Mouse (Mus musculus) left cerebral cortex, postnatal 25 days (tissue): ENCODE data around the gene Ccl24. TPM values are rescaled to one million over a fixed set of nuclear protein-coding genes. Genes with fewer than 3 reads are reported as not detected.

Source experiments
- DNase-seq, 2 experiments: peaks; one replicate each; pipeline ENCODE4 v3.0.0; 2022; ENCODE audit warnings: low spot score in 2 of 2, mixed read lengths in 1 of 2
- intact Hi-C: fragments of 180-260 bp; cut with DNase I; formaldehyde crosslinking; loops from one replicate; pipeline ENCODE4 v1.15.1; 2025
- total RNA-seq, 2 experiments: library from RNA; stranded (reverse); gene quantifications; 2 replicates each; pipeline ENCODE4 v1.2.3; 2021

Gene Ccl24
- total RNA-seq, 2 experiments from 2014 or later: 0.46 to 0.50 TPM

DNA sequence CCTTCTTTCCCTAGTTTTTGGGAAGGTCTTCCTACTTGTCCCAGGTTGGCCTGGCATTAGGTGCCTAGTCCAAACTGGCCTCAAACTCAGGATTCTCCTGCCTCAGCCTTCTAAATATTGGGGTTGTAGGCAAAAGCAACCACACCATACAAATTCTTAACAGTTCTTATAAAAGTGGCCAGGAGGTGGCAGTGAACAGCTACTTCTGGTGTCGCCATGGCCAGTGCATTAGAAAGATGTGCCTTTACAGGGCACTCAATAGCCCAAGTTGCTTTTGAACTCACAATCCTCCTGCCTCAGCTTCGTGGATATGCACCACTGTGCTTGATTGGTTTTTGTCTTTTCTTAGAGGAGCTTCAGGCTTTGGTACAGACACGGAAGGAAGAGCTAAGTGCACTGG is 21.9 kb downstream of the Ccl24 start:
- intact Hi-C loops: loop anchor here (2.0 to 5.0 kb wide), 2 partner anchors 66 to 212 kb away; no protein-coding TSS in a partner anchor
- peak; percentile 49 to 67 for DNase-seq

DNA sequence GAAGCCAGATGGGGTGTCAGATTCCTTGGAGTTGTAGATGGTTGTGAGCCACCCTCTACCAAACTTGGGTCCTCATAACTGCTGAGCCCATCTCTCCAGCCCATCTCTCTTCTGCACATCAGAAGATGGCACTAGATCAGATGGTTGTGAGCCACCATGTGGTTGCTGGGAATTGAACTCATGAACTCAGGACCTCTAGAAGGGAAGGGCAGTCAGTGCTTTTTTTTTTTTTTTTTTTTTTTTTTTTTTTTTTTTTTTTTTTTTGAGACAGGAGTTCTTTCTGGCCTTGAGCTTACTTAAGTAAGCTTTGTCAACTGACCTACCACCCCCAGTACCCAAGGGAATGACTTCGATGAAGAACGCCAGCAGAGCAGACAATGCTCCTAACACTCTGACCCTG is 24.9 kb downstream of the Ccl24 start:
- intact Hi-C loops: loop anchor here (5.0 kb wide), 1 partner anchor 151 kb away; no protein-coding TSS in a partner anchor
- DNase-seq: no peak

DNA sequence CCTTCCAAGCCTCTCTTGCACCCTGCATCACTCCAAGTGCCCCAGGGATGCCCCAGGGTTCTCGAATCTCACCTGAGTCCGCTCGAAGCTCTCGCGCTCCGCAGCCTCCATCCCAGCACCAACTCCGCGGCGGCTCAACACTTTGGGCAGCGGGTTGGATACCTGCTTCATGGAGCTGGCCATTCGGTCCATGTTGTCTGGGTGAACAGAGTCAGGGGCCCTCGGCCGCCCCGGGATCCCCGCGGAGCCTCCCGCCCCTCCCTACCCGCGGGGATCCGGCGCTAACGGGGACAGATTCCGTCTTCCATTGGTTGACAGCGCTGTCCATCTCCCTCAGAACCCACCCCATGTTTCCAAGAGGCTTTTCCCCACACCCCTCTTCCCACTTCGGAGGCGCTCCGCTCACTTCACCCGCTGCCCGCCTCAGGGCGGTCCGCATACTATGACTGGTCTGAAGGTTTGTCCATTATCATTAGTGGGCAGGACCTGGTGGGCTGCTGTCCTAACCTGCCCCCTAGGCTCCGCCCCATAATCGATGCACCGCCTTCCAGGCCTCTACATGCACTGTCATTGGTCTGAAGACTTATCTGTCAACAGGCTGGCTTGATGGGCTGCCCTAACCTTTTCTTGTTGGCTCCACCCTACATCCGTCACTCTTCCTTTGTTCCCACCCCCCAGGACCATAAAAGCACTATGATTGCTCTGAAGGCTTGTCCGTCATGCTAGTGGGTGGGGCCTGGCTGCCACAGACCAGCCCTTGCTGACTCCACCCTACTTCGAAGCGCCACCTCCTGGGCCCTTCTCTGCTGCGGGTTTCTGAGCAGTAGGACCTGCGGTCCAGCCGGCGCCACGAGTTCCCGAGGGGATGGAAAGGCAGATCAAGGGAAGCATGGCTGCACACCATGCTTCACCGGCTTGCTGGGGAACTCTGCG is 27.7 kb downstream of the Ccl24 start, which contains the start of gene Hip1:
Hip1 (minus strand) TSS at position 256 of the 933 bp plus-strand sequence.
- peak; percentile 99 to 100 for DNase-seq
- intact Hi-C loops: loop anchor here (5.0 kb wide), 1 partner anchor 148 kb away; no protein-coding TSS in a partner anchor

DNA sequence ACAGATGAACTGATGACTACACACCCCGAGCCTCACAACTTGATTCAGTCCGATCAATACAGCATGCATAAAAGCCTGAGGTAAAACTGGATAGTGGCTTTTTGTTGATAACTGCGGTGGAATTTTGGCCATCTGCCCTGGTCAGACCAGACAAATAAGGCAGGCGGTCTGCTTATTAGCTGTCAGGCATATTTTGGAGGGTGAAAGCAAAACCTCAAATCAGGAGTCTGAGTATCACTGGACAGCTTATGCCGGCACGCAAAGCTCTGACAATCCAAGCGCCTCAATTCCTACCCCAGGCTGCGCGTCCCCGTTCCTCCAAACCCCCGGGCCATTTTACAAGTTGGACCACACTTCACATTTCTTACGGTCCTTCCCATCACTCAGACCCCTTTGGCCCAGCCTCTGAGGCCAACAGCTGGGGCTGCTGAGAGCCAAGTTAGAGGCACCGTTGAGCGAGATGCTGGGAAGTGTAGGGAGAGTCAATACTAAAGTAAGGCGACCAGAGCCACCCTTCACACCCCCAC is 28.8 kb downstream of the Ccl24 start:
- intact Hi-C loops: no loop called here
- no peak for DNase-seq

DNA sequence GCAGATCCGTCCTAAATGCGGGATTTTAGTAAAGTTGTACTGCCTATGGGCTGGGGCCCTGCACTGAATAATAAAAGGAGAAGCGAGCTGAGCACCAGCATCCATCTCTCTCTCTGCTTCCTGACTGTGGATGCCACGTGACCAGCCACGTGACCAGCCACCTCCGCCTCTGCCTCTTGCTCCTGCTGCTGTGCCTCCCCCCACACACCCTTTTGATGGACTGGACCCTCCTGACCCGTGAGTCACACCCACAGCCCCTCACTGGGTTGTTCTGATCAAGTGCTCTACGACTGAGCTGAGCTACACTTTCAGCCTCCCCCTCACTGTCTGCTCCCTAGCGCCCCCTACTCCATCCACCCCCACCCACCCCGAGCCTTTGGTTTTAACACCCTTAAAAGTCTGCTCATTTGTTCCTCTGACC is 35.0 kb downstream of the Ccl24 start:
- intact Hi-C loops: no loop called here
- DNase-seq: no peak

DNA sequence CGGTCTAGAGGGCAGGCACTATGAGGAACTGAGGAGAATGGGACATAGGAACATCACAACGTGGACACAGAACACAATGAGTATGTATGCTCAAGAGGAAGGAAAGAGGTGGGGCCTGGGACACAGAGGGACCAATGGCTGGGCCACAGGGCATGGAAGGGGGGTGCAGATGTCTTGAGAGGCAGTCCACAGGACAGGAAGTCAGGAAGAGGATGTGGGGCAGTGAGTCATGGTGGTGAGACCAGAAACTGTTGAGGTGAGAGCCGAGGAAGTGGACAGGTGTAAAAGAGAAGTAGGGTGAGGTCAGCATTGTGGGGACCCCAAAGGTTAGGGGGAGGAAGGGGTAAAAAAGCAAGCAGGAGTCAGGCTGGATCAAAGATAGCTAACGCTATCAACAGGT is 35.5 kb downstream of the Ccl24 start:
- intact Hi-C loops: no loop called here
- no peak for DNase-seq

DNA sequence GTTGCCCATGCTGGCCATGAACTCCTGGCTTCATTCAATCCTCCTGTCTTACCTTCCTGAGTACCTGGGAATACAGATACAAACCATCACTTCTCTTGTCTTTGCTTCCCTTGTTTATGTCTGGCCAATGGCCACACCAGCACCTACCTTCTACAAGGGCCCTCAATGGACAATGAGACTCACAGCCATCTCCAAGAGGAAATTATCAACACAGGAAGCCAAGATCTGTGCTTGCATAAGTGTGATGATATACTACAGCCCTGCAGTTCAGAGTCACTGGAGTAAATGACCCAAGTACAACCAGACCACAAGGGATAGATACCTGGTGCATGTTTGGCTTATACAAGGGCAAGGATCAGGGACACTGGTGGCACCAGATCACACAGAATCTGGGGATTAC is 37.0 kb downstream of the Ccl24 start:
- DNase-seq: no peak
- intact Hi-C loops: no loop called here

DNA sequence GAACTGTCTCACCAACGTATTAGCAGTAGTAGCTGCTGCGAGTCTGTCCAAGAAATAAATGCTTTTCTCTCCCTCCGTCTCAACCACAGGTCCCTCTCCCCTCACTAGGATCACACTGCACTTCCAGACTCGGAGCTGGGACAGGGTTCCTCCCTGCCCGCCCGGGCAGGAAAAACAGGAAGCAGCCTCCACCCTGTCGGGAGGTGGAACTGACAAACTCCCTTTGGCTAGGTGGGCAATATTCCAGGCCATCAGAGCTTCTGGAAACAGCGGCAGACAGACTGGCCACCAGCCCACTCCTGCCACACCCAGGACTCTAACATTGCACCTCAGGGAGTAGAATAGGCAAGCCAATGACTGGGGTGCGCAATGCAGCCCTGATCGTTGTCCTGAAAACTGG is 39.4 kb downstream of the Ccl24 start:
- intact Hi-C loops: no loop called here

DNA sequence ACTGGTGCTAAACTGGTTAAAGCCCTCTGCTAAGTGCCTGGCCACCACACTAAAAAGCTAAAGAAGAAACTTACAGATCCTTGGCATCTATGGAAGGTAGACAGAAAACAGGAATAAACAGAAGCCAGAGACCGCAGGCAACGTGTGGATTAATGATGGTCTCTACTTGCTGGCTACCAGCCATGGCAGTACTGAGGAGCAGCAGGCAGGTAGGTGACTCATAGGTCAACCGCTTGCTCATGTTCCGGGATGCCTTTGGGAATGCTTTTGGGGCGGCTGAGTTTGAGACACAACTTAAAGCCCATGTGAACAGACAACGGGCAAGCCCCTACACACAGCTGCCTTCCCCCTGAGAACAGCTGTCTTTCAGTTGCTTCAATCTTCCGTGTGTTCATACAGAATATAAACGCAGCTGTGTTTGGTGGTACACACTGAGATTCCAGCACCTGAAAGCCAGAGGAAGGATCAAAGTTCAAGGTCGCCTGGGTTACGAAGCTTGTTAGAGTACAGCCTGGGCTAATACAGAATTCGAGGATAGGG is 41.5 kb downstream of the Ccl24 start:
- no peak for DNase-seq
- intact Hi-C loops: no loop called here

More for the DNA sequence above, 39.4 kb downstream of the Ccl24 start:
- DNase-seq: no peak

DNA sequence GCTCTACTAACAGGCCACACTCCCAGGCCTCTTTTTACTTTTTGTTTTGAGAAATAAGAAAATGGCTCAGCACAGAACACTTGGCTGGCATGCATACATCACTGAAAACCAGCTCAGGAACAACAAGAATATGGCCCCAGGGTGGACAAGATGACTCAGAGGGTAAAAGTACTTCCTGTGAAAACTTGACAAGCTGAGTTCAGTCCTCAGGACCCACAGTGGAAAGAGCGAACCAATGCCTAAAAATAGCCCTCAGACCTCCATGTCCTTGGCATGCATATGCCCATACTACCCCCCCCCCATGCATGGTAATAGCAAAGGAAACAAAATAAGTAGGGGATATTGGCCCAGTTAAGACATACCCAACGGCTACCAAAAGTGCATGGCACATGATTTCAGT is 42.9 kb downstream of the Ccl24 start:
- no peak for DNase-seq
- intact Hi-C loops: no loop called here

DNA sequence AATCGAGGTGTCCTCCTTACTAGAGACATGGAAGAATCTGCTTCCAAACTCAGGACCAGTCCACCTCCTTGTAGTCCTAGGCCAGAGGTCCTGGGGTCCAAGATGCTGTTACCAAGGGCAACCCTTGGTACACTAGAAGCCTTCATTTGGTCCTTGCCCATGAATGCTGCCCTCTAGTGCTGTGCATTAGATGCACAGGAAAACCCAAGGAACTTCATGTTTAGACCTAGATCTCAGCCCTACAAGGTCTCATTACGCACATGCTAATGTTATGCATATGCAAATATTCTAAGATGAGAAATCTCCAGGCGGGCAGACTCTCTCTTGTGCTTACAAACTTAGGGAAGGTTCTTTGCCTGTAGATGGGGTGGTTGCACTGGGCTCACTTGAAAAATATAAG is 43.5 kb downstream of the Ccl24 start:
- intact Hi-C loops: no loop called here
- DNase-seq: no peak

DNA sequence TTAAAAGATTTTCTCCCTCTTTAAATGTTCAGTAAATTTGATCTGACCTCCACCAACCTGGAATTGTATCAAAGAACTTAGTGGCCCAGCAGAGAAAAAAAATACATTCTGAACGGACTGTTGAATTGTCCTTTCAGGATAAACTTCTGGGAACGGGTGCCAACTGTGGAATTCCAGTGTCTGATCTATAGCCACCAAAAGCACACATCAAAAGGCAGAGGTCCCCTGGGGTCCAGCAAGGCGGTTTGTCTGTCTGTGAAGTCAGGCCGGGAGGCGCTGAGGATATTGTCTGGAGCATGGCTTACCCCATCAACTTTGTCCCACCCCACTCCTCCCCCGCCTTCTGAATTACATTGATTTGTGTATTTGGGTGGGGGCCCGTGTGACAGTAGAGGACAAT is 44.9 kb downstream of the Ccl24 start:
- no peak for DNase-seq
- intact Hi-C loops: no loop called here

DNA sequence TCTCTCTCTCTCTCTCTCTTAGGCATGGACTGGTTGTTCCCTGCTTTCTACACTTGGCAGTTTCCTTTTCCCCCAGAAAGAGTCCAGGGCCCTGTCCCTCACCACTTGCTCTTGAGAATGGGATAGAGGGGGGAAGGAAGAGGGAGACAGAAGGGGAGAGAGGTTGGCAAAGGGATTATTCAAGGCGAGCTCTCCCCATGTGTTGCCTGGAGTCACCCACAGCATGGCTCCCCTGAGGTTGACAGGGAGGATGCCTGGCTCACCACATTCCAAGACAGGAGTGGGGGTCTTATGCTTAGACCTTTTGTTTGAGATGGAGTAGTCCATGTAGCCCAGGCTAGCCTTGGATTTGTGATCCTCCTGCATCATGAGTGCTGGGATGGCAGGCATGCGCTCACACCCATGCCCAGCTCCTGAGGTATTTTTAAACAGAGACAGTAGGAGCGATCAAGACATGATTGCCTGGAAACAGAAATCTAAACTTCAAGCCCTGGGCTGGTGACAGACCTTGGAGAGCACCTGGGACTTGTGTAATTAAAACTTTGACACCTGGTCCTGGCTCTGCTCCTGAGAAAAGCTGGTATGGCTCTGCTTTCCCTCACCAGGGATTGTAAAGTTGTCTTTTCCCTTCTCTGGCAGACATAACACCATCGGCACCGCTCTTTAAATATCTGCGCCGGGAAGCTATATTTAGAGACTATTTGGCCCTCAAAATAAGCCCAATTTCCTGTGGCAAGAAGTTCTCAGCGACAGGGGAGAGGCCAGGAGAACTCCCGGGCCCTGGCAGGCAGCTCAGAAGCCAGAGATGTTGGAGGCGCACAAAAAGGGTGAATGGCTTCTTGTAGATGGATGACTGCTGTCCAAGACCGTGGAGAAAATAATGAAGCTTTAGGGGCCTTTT is 47.9 kb downstream of the Ccl24 start:
- DNase-seq: peak; percentile 18 to 48
- intact Hi-C loops: no loop called here

DNA sequence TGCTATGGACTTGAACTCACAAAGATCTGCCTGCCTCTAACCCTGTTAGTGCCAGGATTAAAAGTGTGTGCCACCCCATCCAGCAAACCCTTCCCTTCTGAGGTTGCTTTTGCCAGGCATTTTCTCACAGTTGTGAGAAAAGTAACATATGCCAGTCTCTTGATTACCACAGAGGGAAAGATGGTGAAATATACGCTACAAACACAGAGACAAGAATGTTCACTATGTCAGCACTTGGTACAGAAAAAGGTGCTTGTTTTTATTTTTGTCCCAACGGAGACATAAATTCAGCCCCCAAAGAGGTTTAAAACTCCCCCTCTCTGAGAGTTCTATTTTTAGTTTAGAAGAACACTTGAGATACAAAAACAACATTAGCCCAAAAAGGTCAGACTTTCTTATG is 48.8 kb downstream of the Ccl24 start:
- intact Hi-C loops: no loop called here
- DNase-seq: no peak

DNA sequence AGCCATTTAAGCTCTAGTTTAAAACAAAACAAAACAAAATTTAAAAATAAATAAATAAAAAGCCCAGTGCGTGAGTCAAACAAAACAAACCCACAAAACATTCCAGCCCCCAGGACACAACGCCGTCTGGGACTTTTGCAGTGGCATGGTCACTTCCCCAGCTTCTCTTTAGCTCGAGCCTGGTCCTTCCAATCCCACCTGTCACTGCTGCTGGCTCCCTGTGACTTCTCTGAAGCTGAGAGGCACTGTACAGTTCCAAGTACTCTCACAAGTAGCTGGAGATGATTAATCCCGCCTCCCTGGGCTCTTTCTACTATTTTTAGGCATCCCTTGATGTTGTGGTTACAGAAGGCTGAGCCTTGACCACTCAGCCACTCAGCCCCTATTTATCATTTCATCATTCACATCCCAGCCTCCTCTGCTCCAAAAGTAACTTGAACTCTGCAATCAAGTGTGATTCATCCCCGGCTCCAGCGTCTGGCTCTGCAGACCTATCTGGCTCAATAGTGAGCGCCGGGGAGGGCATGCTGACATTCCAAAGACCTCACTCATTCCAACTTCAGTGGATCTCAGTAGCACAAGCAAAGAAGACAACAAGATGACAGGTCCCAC is 50.6 kb downstream of the Ccl24 start:
- intact Hi-C loops: no loop called here
- peak in 1 of 2 experiments; percentile 20 for DNase-seq
